In the genomic region with DNA sequence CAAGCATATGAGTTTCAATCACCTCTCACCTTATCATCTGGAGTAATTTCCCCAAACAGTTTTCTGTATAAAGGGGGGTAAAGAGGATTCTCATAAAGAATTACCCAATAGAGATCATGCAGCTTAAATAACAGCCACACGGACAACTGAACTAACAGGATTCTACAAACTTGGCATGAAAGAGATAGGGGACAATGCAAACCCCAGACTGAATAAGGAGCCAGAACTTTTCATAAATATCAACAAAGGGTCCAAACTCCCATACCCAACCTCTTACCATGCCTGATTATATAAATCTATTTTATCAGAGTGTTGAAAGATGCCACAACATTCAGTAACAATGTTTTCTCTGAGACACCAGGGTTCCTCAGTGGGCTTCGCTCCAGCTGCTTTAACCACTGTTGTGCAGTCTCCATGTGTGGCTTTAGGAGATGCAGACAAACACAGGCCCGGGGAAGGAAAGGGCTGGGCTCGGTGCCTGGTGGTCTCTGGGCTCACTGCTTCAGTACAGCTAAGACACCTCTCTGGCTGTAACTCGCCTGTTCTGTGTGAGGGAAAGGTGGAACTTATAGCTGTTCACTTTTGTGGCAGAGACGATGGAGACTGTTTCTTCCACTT, we compare ENCODE assay signal across 21 mouse cellular contexts.
DNase-seq lines count a peak whose midpoint lies in the region; ATAC-seq and TF ChIP-seq lines count a peak whose summit lies in the region.
"Had no signal": no experiment of that assay in that cellular context is flagged by ENCODE, and none has a peak within 500 bp of the region (broad histone marks: within the 10 kb centered on the region; RNA-seq: fewer than 3 reads in every experiment).

No protein-coding gene starts in this region.

- no peak overlapping the region for H3K4me3 ChIP-seq in cerebellum, adult 2 months (replicated peaks; ENCODE audit: insufficient read depth, low read depth, low read length)
- no peak overlapping the region for H3K4me3 ChIP-seq in hindbrain, postnatal 0 days (ENCODE audit: low read length)
- H3K4me3 ChIP-seq in hindbrain, embryonic 11.5 days (ENCODE audit: low read depth, low read length), result no peak overlapping the region
- no peak overlapping the region for H3K4me3 ChIP-seq in lung, embryonic 16.5 days (ENCODE audit: low read length)
- H3K4me3 ChIP-seq in lung, postnatal 0 days (ENCODE audit: low read depth, low read length), result no peak overlapping the region
- H3K4me3 ChIP-seq: forebrain, embryonic 15.5 days; heart, embryonic 12.5 days; hindbrain, embryonic 12.5 days had no signal

- no peak for TF ChIP-seq CTCF in cerebellum, adult 2 months (IDR thresholded peaks at IDR 0.05; ENCODE audit: borderline replicate concordance, insufficient read depth, low read depth, low read length)
- TF ChIP-seq CTCF in hindbrain, postnatal 0 days (IDR thresholded peaks at IDR 0.05; ENCODE audit: low read depth), result no peak
- TF ChIP-seq CTCF in lung, postnatal 0 days (IDR thresholded peaks at IDR 0.05), result no peak
- no peak for TF ChIP-seq CTCF in brain, embryonic 14.5 days (IDR thresholded peaks at IDR 0.05; ENCODE audit: borderline replicate concordance, extremely low read depth, insufficient read depth, insufficient read length)

- H3K9me3 ChIP-seq in hindbrain, postnatal 0 days (ENCODE audit: low read length), result no peaks in the 10 kb centered on the region
- H3K9me3 ChIP-seq in hindbrain, embryonic 11.5 days (ENCODE audit: control insufficient read depth, low read length), result no peaks in the 10 kb centered on the region
- H3K9me3 ChIP-seq in lung, embryonic 16.5 days (ENCODE audit: control insufficient read depth, low read length), result no peaks in the 10 kb centered on the region
- H3K9me3 ChIP-seq in lung, postnatal 0 days (ENCODE audit: low read length), result no peaks in the 10 kb centered on the region
- H3K9me3 ChIP-seq: forebrain, embryonic 15.5 days; G1E; heart, embryonic 12.5 days; hindbrain, embryonic 12.5 days had no signal

- DNase-seq in cerebellum, postnatal 10 days, result peak; percentile 15 to 28
- no peak for DNase-seq in cerebellum, adult 2 months
- peak; percentile 10 for DNase-seq in hindbrain, postnatal 0 days (ENCODE audit: low spot score)
- DNase-seq in hindbrain, embryonic 11.5 days (ENCODE audit: low spot score), result no peak
- DNase-seq in lung, postnatal 0 days (ENCODE audit: low spot score), result no peak
- DNase-seq in brain, embryonic 14.5 days (ENCODE audit: low read depth), result peak; percentile 9
- DNase-seq: adrenal gland, adult 8-10 months; B cell, adult 2 months; cerebellum, adult 11 months; cerebellum, adult 9-10 months; cerebellum, postnatal 36 days; gastrocnemius, postnatal 36 days; heart, adult 18-20 months; heart, postnatal 36 days had no signal

- no peak overlapping the region for H3K27ac ChIP-seq in cerebellum, adult 2 months (ENCODE audit: insufficient read depth, low read length)
- no peak overlapping the region for H3K27ac ChIP-seq in hindbrain, postnatal 0 days
- no peak overlapping the region for H3K27ac ChIP-seq in hindbrain, embryonic 11.5 days (ENCODE audit: low read depth, low read length)
- H3K27ac ChIP-seq in lung, embryonic 16.5 days (ENCODE audit: low read length), result peak overlapping the region; percentile 10
- H3K27ac ChIP-seq in lung, postnatal 0 days (ENCODE audit: low read length), result no peak overlapping the region
- H3K27ac ChIP-seq: forebrain, embryonic 15.5 days; hindbrain, embryonic 12.5 days had no signal

- no peaks in the 10 kb centered on the region for H3K36me3 ChIP-seq in hindbrain, postnatal 0 days (ENCODE audit: insufficient read depth, low read length)
- H3K36me3 ChIP-seq in hindbrain, embryonic 11.5 days (ENCODE audit: control insufficient read depth, insufficient read depth, low read length), result no peaks in the 10 kb centered on the region
- H3K36me3 ChIP-seq in lung, embryonic 16.5 days (ENCODE audit: control insufficient read depth, insufficient read depth, low read length), result no peaks in the 10 kb centered on the region
- H3K36me3 ChIP-seq in lung, postnatal 0 days (ENCODE audit: insufficient read depth, low read length), result no peaks in the 10 kb centered on the region
- H3K36me3 ChIP-seq: forebrain, embryonic 15.5 days; G1E; heart, embryonic 12.5 days; hindbrain, embryonic 12.5 days had no signal

- no peak for TF ChIP-seq POLR2A in cerebellum, adult 2 months (IDR thresholded peaks at IDR 0.05; ENCODE audit: borderline replicate concordance, insufficient read depth, low read length)
- TF ChIP-seq POLR2A in brain, embryonic 14.5 days (IDR thresholded peaks at IDR 0.05; ENCODE audit: borderline replicate concordance, extremely low read depth, insufficient read depth, insufficient read length, poor library complexity, severe bottlenecking), result no peak

- no peak for TF ChIP-seq EP300 in lung, postnatal 0 days (IDR thresholded peaks at IDR 0.05)

- no peaks in the 10 kb centered on the region for H3K4me1 ChIP-seq in cerebellum, adult 2 months (ENCODE audit: control insufficient read depth, insufficient read depth, low read length)
- no peaks in the 10 kb centered on the region for H3K4me1 ChIP-seq in hindbrain, postnatal 0 days (ENCODE audit: insufficient read depth, low read length)
- no peaks in the 10 kb centered on the region for H3K4me1 ChIP-seq in hindbrain, embryonic 11.5 days (replicated peaks; ENCODE audit: control insufficient read depth, insufficient read depth, low read length)
- H3K4me1 ChIP-seq in lung, embryonic 16.5 days (replicated peaks; ENCODE audit: control insufficient read depth, insufficient read depth, low read length), result peaks cover 11% of the 10 kb centered on the region; the same call in 1 of the 2 replicates
- no peaks in the 10 kb centered on the region for H3K4me1 ChIP-seq in lung, postnatal 0 days (ENCODE audit: insufficient read depth, low read depth, low read length)
- H3K4me1 ChIP-seq: forebrain, embryonic 15.5 days; hindbrain, embryonic 12.5 days had no signal

- H3K9ac ChIP-seq in hindbrain, postnatal 0 days (replicated peaks; ENCODE audit: low read length), result no peak overlapping the region
- H3K9ac ChIP-seq in hindbrain, embryonic 11.5 days (ENCODE audit: low read depth, low read length), result no peak overlapping the region
- H3K9ac ChIP-seq in lung, embryonic 16.5 days (ENCODE audit: low read length), result no peak overlapping the region
- no peak overlapping the region for H3K9ac ChIP-seq in lung, postnatal 0 days (replicated peaks; ENCODE audit: low read depth)
- H3K9ac ChIP-seq: forebrain, embryonic 15.5 days; heart, embryonic 12.5 days; hindbrain, embryonic 12.5 days had no signal

- 32% methylated on average over 6 of the region's 6 CpGs for WGBS in cerebellum, adult 2 months
- WGBS in hindbrain, postnatal 0 days, result 56% methylated on average over 6 of the region's 6 CpGs
- 82% methylated on average over 6 of the region's 6 CpGs for WGBS in hindbrain, embryonic 11.5 days
- WGBS in lung, embryonic 16.5 days, result 42% methylated on average over 6 of the region's 6 CpGs
- WGBS in lung, postnatal 0 days, result 55% methylated on average over 6 of the region's 6 CpGs

- no peak overlapping the region for H3K4me2 ChIP-seq in hindbrain, postnatal 0 days (ENCODE audit: low read depth, low read length)
- no peak overlapping the region for H3K4me2 ChIP-seq in hindbrain, embryonic 11.5 days (replicated peaks; ENCODE audit: low read depth, low read length)
- no peak overlapping the region for H3K4me2 ChIP-seq in lung, embryonic 16.5 days (ENCODE audit: low read depth, low read length)
- no peak overlapping the region for H3K4me2 ChIP-seq in lung, postnatal 0 days (replicated peaks; ENCODE audit: low read depth, low read length)
- H3K4me2 ChIP-seq: forebrain, embryonic 15.5 days; heart, embryonic 12.5 days; hindbrain, embryonic 12.5 days had no signal

- no peaks in the 10 kb centered on the region for H3K27me3 ChIP-seq in cerebellum, adult 2 months (ENCODE audit: control insufficient read depth, insufficient read depth, low read length)
- H3K27me3 ChIP-seq in hindbrain, postnatal 0 days (ENCODE audit: insufficient read depth, low read length), result no peaks in the 10 kb centered on the region
- no peaks in the 10 kb centered on the region for H3K27me3 ChIP-seq in hindbrain, embryonic 11.5 days (ENCODE audit: control insufficient read depth, insufficient read depth, low read length)
- H3K27me3 ChIP-seq in lung, embryonic 16.5 days (ENCODE audit: control insufficient read depth, insufficient read depth, low read depth, low read length), result no peaks in the 10 kb centered on the region
- no peaks in the 10 kb centered on the region for H3K27me3 ChIP-seq in lung, postnatal 0 days (replicated peaks; ENCODE audit: insufficient read depth, low read length)
- H3K27me3 ChIP-seq: forebrain, embryonic 15.5 days; heart, embryonic 12.5 days; hindbrain, embryonic 12.5 days had no signal

- ATAC-seq in hindbrain, postnatal 0 days, result no peak
- no peak for ATAC-seq in hindbrain, embryonic 11.5 days (ENCODE audit: low FRiP score)
- ATAC-seq in lung, embryonic 16.5 days (ENCODE audit: low read depth), result peak; percentile 62
- ATAC-seq in lung, postnatal 0 days, result no peak
- ATAC-seq: CD4-positive, CD25-positive, alpha-beta regulatory T cell, adult 4 months; forebrain, embryonic 15.5 days; hindbrain, embryonic 16.5 days had no signal

Comparison
In these comparisons a context has a peak if more than half of its experiments do, and no peak if none do; other contexts are left out.
1. DNase-seq: peak in cerebellum, postnatal 10 days (2 of 2), hindbrain, postnatal 0 days (single experiment) and brain, embryonic 14.5 days (single experiment); none in cerebellum, adult 2 months (0 of 2), hindbrain, embryonic 11.5 days (single experiment) and lung, postnatal 0 days (single experiment).